Mouse (Mus musculus) liver, embryonic 14.5 days (tissue): ENCODE measurements around the gene Gm11627.

Experiments
- CTCF ChIP-seq: IDR thresholded peaks from 2 replicates; pipeline ENCODE4 v1.5.1; 2016; ENCODE audit warnings: antibody characterized with exemption, low read depth, control low read depth
- EP300 ChIP-seq: IDR thresholded peaks from 2 replicates; pipeline ENCODE4 v1.6.1; 2016; ENCODE audit warnings: antibody characterized with exemption, low read depth

GRCm38 (mm10) chr11:102586445-102587130, 7.3 kb upstream of the Gm11627 start:
- no peak for TF ChIP-seq EP300
- peak; percentile 17; the same call in 1 of the 2 replicates for TF ChIP-seq CTCF
